Mouse (Mus musculus): ENCODE results near the gene Rbm5.

- TF ChIP-seq CTCF (IDR thresholded peaks at IDR 0.05; ENCODE audit: low read depth, low read length) (no peak), POLR2A (IDR thresholded peaks at IDR 0.05; ENCODE audit: borderline replicate concordance, low read depth, low read length) (no peak)
These were observed 71.3 kb downstream of the Rbm5 start for GRCm38 (mm10) chr9:107699376-107699980.

Measured in bone marrow macrophage, adult 2 months (primary cell).